Mouse (Mus musculus) neural tube, embryonic 11.5 days (tissue): ENCODE measurements at regions not wholly inside any gene's neighbourhood (a gene's known extent, or its start where the extent isn't known, plus 50 kb on each side); places are given as distances from the start of the nearest gene placed in this dataset.
A peak's percentile ranks its signal among the peaks of the same experiment; 100 is the strongest.

Experiments used
- ATAC-seq: fragments of 200-750 bp; cut with Nextera tagmentation; 2 replicates; pipeline ENCODE4 v1.8.0; 2017; ENCODE audit warnings: moderate number of reproducible peaks, mild to moderate bottlenecking, moderate TSS enrichment, moderate library complexity; ENCODE audit not compliant: insufficient read depth, low FRiP score, low TSS enrichment
- DNase-seq: peaks from one replicate; pipeline ENCODE4 v3.0.0-alpha.2; 2015; ENCODE audit warnings: low spot score
- H3K27ac ChIP-seq: fragments of 300-500 bp; sonication (generic); 2 replicates; pipeline ENCODE4 v1.5.1; 2014; ENCODE audit warnings: low read depth, mild to moderate bottlenecking, low read length
- H3K27me3 ChIP-seq: fragments of 300-500 bp; sonication (generic); 2 replicates; pipeline ENCODE4 v1.6.1; 2014; ENCODE audit warnings: mild to moderate bottlenecking, low read length, mixed read lengths; ENCODE audit not compliant: control insufficient read depth, insufficient read depth
- H3K36me3 ChIP-seq: fragments of 300-500 bp; sonication (generic); 2 replicates; pipeline ENCODE4 v1.6.1; 2014; ENCODE audit warnings: mild to moderate bottlenecking, low read length, moderate library complexity, mixed read lengths; ENCODE audit not compliant: control insufficient read depth, insufficient read depth
- H3K4me1 ChIP-seq: fragments of 300-500 bp; sonication (generic); 2 replicates; pipeline ENCODE4 v1.6.1; 2014; ENCODE audit warnings: low read length, mixed read lengths; ENCODE audit not compliant: control insufficient read depth, insufficient read depth
- H3K4me2 ChIP-seq: fragments of 300-500 bp; sonication (generic); 2 replicates; pipeline ENCODE4 v1.6.1; 2014; ENCODE audit warnings: low read depth, mild to moderate bottlenecking, moderate library complexity
- H3K4me3 ChIP-seq: fragments of 300-500 bp; sonication (generic); 2 replicates; pipeline ENCODE4 v1.5.1; 2014; ENCODE audit warnings: low read depth, low read length
- H3K9ac ChIP-seq: fragments of 300-500 bp; sonication (generic); 2 replicates; pipeline ENCODE4 v1.6.1; 2014; ENCODE audit warnings: mild to moderate bottlenecking, low read length
- H3K9me3 ChIP-seq: fragments of 300-500 bp; sonication (generic); 2 replicates; pipeline ENCODE4 v1.6.1; 2016; ENCODE audit warnings: low read length; ENCODE audit not compliant: control insufficient read depth
- WGBS: fragments of 180-500 bp; shearing (Covaris S2); extraction: QIAGEN DNeasy Blood & Tissue Kit; methylation state at CpG from one replicate; pipeline ENCODE4 v1.1.7; 2014; 5-methylcytosine and 5-hydroxymethylcytosine counted together

GRCm38 (mm10) chr9:98703331-98703730 is 101.9 kb upstream of the Mrps22 start:
- ATAC-seq (no peak), DNase-seq (no peak)
- H3K36me3 ChIP-seq, result no peaks in the 10 kb centered on the region
- 87% methylated on average over 9 of the region's 9 CpGs for WGBS
- H3K9ac ChIP-seq, result no peak overlapping the region
- H3K4me2 ChIP-seq, result no peak overlapping the region
- H3K4me3 ChIP-seq, result no peak overlapping the region
- no peaks in the 10 kb centered on the region for H3K9me3 ChIP-seq
- H3K4me1 ChIP-seq, result no peaks in the 10 kb centered on the region
- H3K27ac ChIP-seq, result no peak overlapping the region
- H3K27me3 ChIP-seq, result no peaks in the 10 kb centered on the region

GRCm38 (mm10) chr9:98700571-98700970 is 99.1 kb upstream of the Mrps22 start:
- Histone ChIP-seq H3K4me2 (no peak overlapping the region), H3K9ac (no peak overlapping the region), H3K27ac (no peak overlapping the region), H3K4me3 (no peak overlapping the region), H3K9me3 (no peaks in the 10 kb centered on the region), H3K36me3 (no peaks in the 10 kb centered on the region), H3K27me3 (no peaks in the 10 kb centered on the region), H3K4me1 (no peaks in the 10 kb centered on the region)
- 93% methylated on average over 5 of the region's 5 CpGs for WGBS
- no peak for DNase-seq
- no peak for ATAC-seq

- Histone ChIP-seq H3K4me3 (no peak overlapping the region), H3K36me3 (no peaks in the 10 kb centered on the region), H3K27me3 (no peaks in the 10 kb centered on the region), H3K27ac (no peak overlapping the region), H3K4me2 (no peak overlapping the region), H3K9ac (no peak overlapping the region), H3K9me3 (no peaks in the 10 kb centered on the region), H3K4me1 (no peaks in the 10 kb centered on the region)
- ATAC-seq, result no peak
- 47% methylated on average over 7 of the region's 7 CpGs for WGBS
- peak; percentile 25 for DNase-seq
Measured at GRCm38 (mm10) chr9:98697155-98697554, 95.7 kb upstream of the Mrps22 start.

- Histone ChIP-seq H3K27me3 (no peaks in the 10 kb centered on the region), H3K4me1 (no peaks in the 10 kb centered on the region), H3K27ac (no peak overlapping the region), H3K9me3 (no peaks in the 10 kb centered on the region), H3K36me3 (no peaks in the 10 kb centered on the region), H3K9ac (no peak overlapping the region), H3K4me2 (no peak overlapping the region), H3K4me3 (no peak overlapping the region)
- DNase-seq, result no peak
- 84% methylated on average over 10 of the region's 10 CpGs for WGBS
- no peak for ATAC-seq
Measured at GRCm38 (mm10) chr9:98695035-98695434, 93.6 kb upstream of the Mrps22 start.

- DNase-seq, result peak; percentile 36
- H3K4me2 ChIP-seq, result no peak overlapping the region
- no peaks in the 10 kb centered on the region for H3K9me3 ChIP-seq
- no peak overlapping the region for H3K9ac ChIP-seq
- H3K36me3 ChIP-seq, result no peaks in the 10 kb centered on the region
- H3K27me3 ChIP-seq, result no peaks in the 10 kb centered on the region
- H3K4me1 ChIP-seq, result no peaks in the 10 kb centered on the region
- H3K27ac ChIP-seq, result no peak overlapping the region
- ATAC-seq, result no peak
- 75% methylated on average over 14 of the region's 14 CpGs for WGBS
- no peak overlapping the region for H3K4me3 ChIP-seq
Measured at GRCm38 (mm10) chr9:98690839-98691516, 89.5 kb upstream of the Mrps22 start.

- Histone ChIP-seq H3K36me3 (no peaks in the 10 kb centered on the region), H3K27ac (no peak overlapping the region), H3K4me2 (no peak overlapping the region), H3K27me3 (no peaks in the 10 kb centered on the region), H3K9me3 (no peaks in the 10 kb centered on the region), H3K4me3 (no peak overlapping the region), H3K4me1 (no peaks in the 10 kb centered on the region), H3K9ac (no peak overlapping the region)
- DNase-seq (no peak), ATAC-seq (no peak)
- WGBS, result 91% methylated on average over 7 of the region's 7 CpGs
Measured at GRCm38 (mm10) chr9:98685548-98685947, 84.1 kb upstream of the Mrps22 start.

- Histone ChIP-seq H3K4me3 (no peak overlapping the region), H3K4me2 (no peak overlapping the region), H3K27ac (no peak overlapping the region), H3K9ac (no peak overlapping the region), H3K9me3 (no peaks in the 10 kb centered on the region), H3K4me1 (no peaks in the 10 kb centered on the region), H3K27me3 (no peaks in the 10 kb centered on the region), H3K36me3 (no peaks in the 10 kb centered on the region)
- 91% methylated on average over 6 of the region's 6 CpGs for WGBS
- no peak for ATAC-seq
- no peak for DNase-seq
Measured at GRCm38 (mm10) chr9:98684336-98684735, 82.9 kb upstream of the Mrps22 start.

- H3K9me3 ChIP-seq, result no peaks in the 10 kb centered on the region
- no peak overlapping the region for H3K9ac ChIP-seq
- DNase-seq (no peak), ATAC-seq (no peak)
- no peak overlapping the region for H3K27ac ChIP-seq
- 87% methylated on average over 7 of the region's 7 CpGs for WGBS
- H3K4me1 ChIP-seq, result no peaks in the 10 kb centered on the region
- no peak overlapping the region for H3K4me3 ChIP-seq
- H3K4me2 ChIP-seq, result no peak overlapping the region
- H3K27me3 ChIP-seq, result no peaks in the 10 kb centered on the region
- no peaks in the 10 kb centered on the region for H3K36me3 ChIP-seq
Measured at GRCm38 (mm10) chr9:98675612-98676011, 74.2 kb upstream of the Mrps22 start.

GRCm38 (mm10) chr9:98673461-98674114 is 72.1 kb upstream of the Mrps22 start:
- 86% methylated on average over 13 of the region's 13 CpGs for WGBS
- ATAC-seq, result no peak

More at GRCm38 (mm10) chr9:98673461-98674114, 72.1 kb upstream of the Mrps22 start:
- no peak overlapping the region for H3K4me2 ChIP-seq
- no peak overlapping the region for H3K4me3 ChIP-seq
- H3K9ac ChIP-seq, result no peak overlapping the region
- DNase-seq, result no peak
- no peak overlapping the region for H3K27ac ChIP-seq
- H3K27me3 ChIP-seq, result no peaks in the 10 kb centered on the region
- H3K36me3 ChIP-seq, result no peaks in the 10 kb centered on the region
- H3K9me3 ChIP-seq, result no peaks in the 10 kb centered on the region
- no peaks in the 10 kb centered on the region for H3K4me1 ChIP-seq
